Mouse (Mus musculus): ENCODE data around the gene Jhy. TPM values are rescaled to one million over a fixed set of nuclear protein-coding genes. Genes with fewer than 3 reads are reported as not detected.
A peak's percentile ranks its signal among the peaks of the same experiment; 100 is the strongest.

Jhy gene
- polyA plus RNA-seq, 1 experiment = 0.51 TPM

DNA sequence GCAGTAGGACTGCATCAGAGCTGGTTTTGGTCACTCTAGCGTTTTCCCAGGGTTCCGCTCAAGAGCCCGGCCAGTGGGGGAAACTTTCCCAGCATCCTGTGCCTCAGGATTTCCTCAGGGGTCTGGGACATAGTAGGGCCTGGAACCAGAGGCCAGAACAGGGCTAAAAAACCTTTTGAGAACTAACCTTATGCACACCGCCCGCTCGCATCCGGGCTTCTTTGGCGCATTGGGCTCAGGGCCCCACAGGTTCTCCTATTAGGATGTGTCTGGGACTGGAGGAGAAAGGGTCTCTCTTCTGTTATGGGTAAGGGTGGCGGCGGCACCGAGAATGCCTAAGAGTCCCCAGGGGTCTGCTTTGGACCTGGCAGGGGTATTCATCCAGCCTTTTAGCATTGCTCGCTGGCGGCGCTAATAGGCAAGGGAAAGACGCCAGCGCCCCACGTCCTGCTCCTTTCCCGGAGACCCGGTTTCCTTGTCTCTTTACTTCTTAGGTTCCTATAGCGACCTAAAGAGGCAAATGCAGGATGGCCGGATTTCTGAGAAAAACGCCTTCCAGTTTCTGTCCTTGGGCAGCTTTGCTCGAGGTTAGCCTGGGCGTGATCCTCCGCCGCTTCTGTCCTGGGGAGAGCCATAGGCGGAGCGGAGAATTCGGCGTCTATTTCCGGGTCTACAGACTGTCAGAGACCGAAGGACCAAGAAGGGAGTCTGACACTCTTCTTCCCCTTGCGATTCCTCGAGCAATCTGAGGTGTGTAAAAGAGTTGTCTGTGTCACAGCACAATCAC is 92.4 kb downstream of the Jhy start:
- H3K27me3 ChIP-seq (ENCODE audit: control insufficient read depth, insufficient read depth, low read length) = peaks cover 17% of the 10 kb centered on the region; the same call in 1 of the 2 replicates
- no peaks in the 10 kb centered on the region for H3K4me1 ChIP-seq (ENCODE audit: control insufficient read depth, insufficient read depth, low read length)
- no peak overlapping the region for H3K27ac ChIP-seq (ENCODE audit: insufficient read depth, low read length)
- 3% methylated on average over 34 of the region's 34 CpGs for WGBS
- no peak for TF ChIP-seq CTCF (IDR thresholded peaks at IDR 0.05; ENCODE audit: borderline replicate concordance, insufficient read depth, low read depth, low read length)
- TF ChIP-seq POLR2A (IDR thresholded peaks at IDR 0.05; ENCODE audit: borderline replicate concordance, insufficient read depth, low read length) = no peak
- H3K4me3 ChIP-seq (replicated peaks; ENCODE audit: insufficient read depth, low read depth, low read length) = no peak overlapping the region
- no peak for DNase-seq

DNA sequence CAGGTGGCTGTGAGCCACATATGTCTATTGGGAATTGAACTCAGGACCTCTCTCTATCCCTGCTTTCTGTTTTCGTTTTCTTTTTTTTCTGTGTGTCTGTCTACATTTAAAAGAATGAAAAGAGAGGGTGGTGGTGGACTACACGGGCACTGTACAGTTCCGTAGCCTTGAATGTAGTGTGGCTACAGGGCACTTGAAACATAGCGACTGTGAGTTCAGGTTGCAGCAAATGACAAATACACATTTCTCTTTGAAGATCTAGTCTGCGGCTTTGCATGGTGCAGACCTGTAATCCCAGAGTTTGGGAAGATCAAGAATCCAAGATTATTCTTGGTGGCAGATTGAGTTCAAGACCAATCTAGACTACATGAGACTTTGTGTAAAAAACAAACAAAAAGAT is 93.6 kb downstream of the Jhy start:
- Histone ChIP-seq H3K4me1 (ENCODE audit: control insufficient read depth, insufficient read depth, low read length) (no peaks in the 10 kb centered on the region), H3K27ac (ENCODE audit: insufficient read depth, low read length) (no peak overlapping the region), H3K27me3 (ENCODE audit: control insufficient read depth, insufficient read depth, low read length) (peaks cover 10% of the 10 kb centered on the region; the same call in 1 of the 2 replicates), H3K4me3 (replicated peaks; ENCODE audit: insufficient read depth, low read depth, low read length) (no peak overlapping the region)
- WGBS = 86% methylated on average over 5 of the region's 5 CpGs
- no peak for DNase-seq
- no peak for TF ChIP-seq POLR2A (IDR thresholded peaks at IDR 0.05; ENCODE audit: borderline replicate concordance, insufficient read depth, low read length)
- TF ChIP-seq CTCF (IDR thresholded peaks at IDR 0.05; ENCODE audit: borderline replicate concordance, insufficient read depth, low read depth, low read length) = no peak

DNA sequence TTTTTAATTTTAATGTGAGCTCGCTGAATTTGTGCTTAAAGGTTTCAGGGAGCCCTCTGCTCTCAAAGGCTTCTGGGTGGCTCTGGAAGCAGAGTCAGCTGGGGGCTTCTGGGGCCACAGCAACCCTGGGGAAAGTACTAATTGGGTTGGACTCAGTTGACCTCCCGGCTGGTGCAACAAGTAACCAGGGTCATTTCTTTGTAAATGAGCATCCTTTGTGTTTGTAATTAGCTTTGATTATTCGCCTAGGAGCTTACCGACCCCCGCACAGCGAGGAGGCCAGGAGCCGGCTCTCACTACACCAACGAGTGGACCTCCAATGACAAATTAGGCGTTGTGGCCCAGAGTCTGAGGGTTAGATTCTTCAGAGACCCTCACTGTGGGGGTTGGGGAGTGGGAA is 104.7 kb downstream of the Jhy start:
- peaks cover 3% of the 10 kb centered on the region; the same call in 1 of the 2 replicates for H3K4me1 ChIP-seq (ENCODE audit: control insufficient read depth, insufficient read depth, low read length)
- 29% methylated on average over 9 of the region's 9 CpGs for WGBS
- H3K4me3 ChIP-seq (replicated peaks; ENCODE audit: insufficient read depth, low read depth, low read length) = no peak overlapping the region
- no peak for DNase-seq
- H3K27ac ChIP-seq (ENCODE audit: insufficient read depth, low read length) = no peak overlapping the region
- no peak for TF ChIP-seq CTCF (IDR thresholded peaks at IDR 0.05; ENCODE audit: borderline replicate concordance, insufficient read depth, low read depth, low read length)
- no peak for TF ChIP-seq POLR2A (IDR thresholded peaks at IDR 0.05; ENCODE audit: borderline replicate concordance, insufficient read depth, low read length)
- H3K27me3 ChIP-seq (ENCODE audit: control insufficient read depth, insufficient read depth, low read length) = peaks cover 3% of the 10 kb centered on the region; the same call in 1 of the 2 replicates

DNA sequence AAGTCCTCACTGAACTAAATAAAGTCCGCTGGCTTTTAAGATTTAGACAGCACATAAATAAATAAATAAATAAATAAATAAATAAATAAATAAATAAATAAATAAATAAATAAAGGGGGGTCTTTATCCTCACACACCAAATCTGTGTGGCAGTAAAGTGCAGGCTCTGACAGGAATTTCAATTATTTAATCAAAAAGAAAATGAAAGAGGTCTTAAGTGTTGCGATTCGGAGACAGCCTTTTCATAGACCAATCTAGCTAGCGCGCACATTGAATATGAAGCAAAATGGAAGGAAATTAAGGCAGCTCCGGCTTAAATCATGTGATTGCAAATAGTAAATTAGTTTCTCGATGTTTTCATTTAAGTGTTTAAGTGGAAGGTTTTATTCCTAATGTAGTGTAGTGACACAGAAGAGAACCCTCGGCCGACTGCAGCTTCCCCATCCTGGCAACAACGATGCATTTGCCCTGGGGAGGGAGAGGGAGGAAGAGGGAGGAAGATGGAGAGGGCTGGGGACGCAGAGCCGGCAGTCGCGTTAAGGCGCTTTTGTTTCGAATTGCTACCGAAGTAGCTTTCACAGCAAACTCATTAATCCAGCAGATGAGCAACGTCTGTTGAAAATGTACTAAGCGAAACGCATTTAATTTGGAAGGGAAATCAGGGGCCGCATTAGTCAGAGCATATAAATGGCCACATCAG is 105.3 kb downstream of the Jhy start:
- Histone ChIP-seq H3K4me3 (replicated peaks; ENCODE audit: insufficient read depth, low read depth, low read length) (peak overlapping the region; percentile 47), H3K27ac (ENCODE audit: insufficient read depth, low read length) (no peak overlapping the region), H3K4me1 (ENCODE audit: control insufficient read depth, insufficient read depth, low read length) (peaks cover 3% of the 10 kb centered on the region; the same call in 1 of the 2 replicates), H3K27me3 (ENCODE audit: control insufficient read depth, insufficient read depth, low read length) (peaks cover 3% of the 10 kb centered on the region; the same call in 1 of the 2 replicates)
- no peak for TF ChIP-seq CTCF (IDR thresholded peaks at IDR 0.05; ENCODE audit: borderline replicate concordance, insufficient read depth, low read depth, low read length)
- peak in 1 of 2 experiments; percentile 32 for DNase-seq
- WGBS = 7% methylated on average over 21 of the region's 21 CpGs

DNA sequence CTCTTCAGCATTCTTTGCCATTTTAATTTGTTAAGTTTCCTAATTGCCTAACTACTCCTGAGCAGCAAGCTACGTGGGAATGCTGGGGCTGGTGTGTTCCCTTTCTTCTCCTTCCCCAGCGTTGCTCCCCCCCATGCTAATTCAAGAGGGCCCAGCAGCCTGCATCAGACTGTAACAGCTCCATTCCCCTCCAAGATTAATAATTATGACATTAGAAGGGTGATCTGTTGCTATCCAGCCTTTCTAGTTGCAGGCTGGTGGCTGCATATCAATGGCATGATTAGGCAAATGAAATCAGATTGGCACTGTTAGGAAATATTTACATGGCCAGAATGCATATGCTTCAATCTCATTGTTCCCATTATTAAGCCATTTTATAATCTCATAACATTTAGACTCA is 112.4 kb downstream of the Jhy start:
- Histone ChIP-seq H3K27me3 (ENCODE audit: control insufficient read depth, insufficient read depth, low read length) (no peaks in the 10 kb centered on the region; the same call in 1 of the 2 replicates), H3K4me1 (ENCODE audit: control insufficient read depth, insufficient read depth, low read length) (no peaks in the 10 kb centered on the region), H3K27ac (ENCODE audit: insufficient read depth, low read length) (no peak overlapping the region), H3K4me3 (replicated peaks; ENCODE audit: insufficient read depth, low read depth, low read length) (no peak overlapping the region)
- TF ChIP-seq POLR2A (IDR thresholded peaks at IDR 0.05; ENCODE audit: borderline replicate concordance, insufficient read depth, low read length) (no peak), CTCF (IDR thresholded peaks at IDR 0.05; ENCODE audit: borderline replicate concordance, insufficient read depth, low read depth, low read length) (no peak)
- DNase-seq = no peak
- 42% methylated on average over 2 of the region's 2 CpGs for WGBS

Other genes with a start within 250 kb of the Jhy start
- gene Hspa8, start 163.1 kb downstream of the Jhy start, polyA plus RNA-seq (2012; rRNA removed) = 2,645 and 2,703 TPM in 2 replicates
- 0.03 and 0.08 TPM in 2 replicates for gene Bsx, start 90.0 kb downstream of the Jhy start, polyA plus RNA-seq (2012; rRNA removed)
- gene Crtam, start 40.5 kb upstream of the Jhy start, polyA plus RNA-seq (2012; rRNA removed) = 26.4 and 29.5 TPM in 2 replicates
- 39.3 and 48.8 TPM in 2 replicates for gene Ubash3b, start 197.6 kb upstream of the Jhy start, polyA plus RNA-seq (2012; rRNA removed)

Measured in cerebellum, adult 2 months (tissue).